In genomic region chr4:129263225-129264021, GRCm38 (mm10) we compare ENCODE assay signal across 8 mouse cellular contexts. TPM values are rescaled to one million over a fixed set of nuclear protein-coding genes. Genes with fewer than 3 reads are reported as not detected.
A peak's percentile ranks its signal among the peaks of the same experiment; 100 is the strongest.
DNase-seq lines count a peak whose midpoint lies in the region; ATAC-seq and TF ChIP-seq lines count a peak whose summit lies in the region.

No protein-coding gene starts in this region.

- no peaks in the 10 kb centered on the region for H3K9me3 ChIP-seq in embryonic facial prominence, embryonic 11.5 days (replicated peaks; ENCODE audit: control insufficient read depth, low read length)

- intact Hi-C loops in heart, postnatal 10 days (cut with DNase I), result no loop called here
- intact Hi-C loops in left cerebral cortex, adult 2 months (cut with DNase I), result loop anchor here (1.0 to 5.0 kb wide), 3 partner anchors 25 to 119 kb away; no protein-coding TSS in a partner anchor

- H3K79me2 ChIP-seq in macrophage (ENCODE audit: inconsistent target), result no peaks in the 10 kb centered on the region

- no peaks in the 10 kb centered on the region for H3K36me3 ChIP-seq in embryonic facial prominence, embryonic 11.5 days (replicated peaks; ENCODE audit: control insufficient read depth, insufficient read depth, low read depth, low read length)
- no peaks in the 10 kb centered on the region for H3K36me3 ChIP-seq in macrophage (ENCODE audit: inconsistent target)
- no peaks in the 10 kb centered on the region for H3K36me3 ChIP-seq in thymus, adult 2 months (ENCODE audit: control insufficient read depth, insufficient read depth, low read length)

- no peak for ATAC-seq in embryonic facial prominence, embryonic 11.5 days (replicated peaks; ENCODE audit: insufficient number of reproducible peaks, low FRiP score, low TSS enrichment, low read depth)

- 0 out of 2 replicates have a peak overlapping the region, but pooled peaks have one; percentile 2 for H3K9ac ChIP-seq in embryonic facial prominence, embryonic 11.5 days (replicated peaks; ENCODE audit: low read length)

- no peaks in the 10 kb centered on the region for H3K27me3 ChIP-seq in embryonic facial prominence, embryonic 11.5 days (ENCODE audit: control insufficient read depth, insufficient read depth, low read length)
- H3K27me3 ChIP-seq in thymus, adult 2 months (ENCODE audit: control insufficient read depth, insufficient read depth, low read length), result no peaks in the 10 kb centered on the region

- no peak overlapping the region for H3K4me2 ChIP-seq in embryonic facial prominence, embryonic 11.5 days (ENCODE audit: low read depth, low read length)

- peaks cover 8% of the 10 kb centered on the region; the same call in 1 of the 2 replicates for H3K4me1 ChIP-seq in embryonic facial prominence, embryonic 11.5 days (ENCODE audit: control insufficient read depth, insufficient read depth, low read length)
- peaks cover 14% of the 10 kb centered on the region for H3K4me1 ChIP-seq in thymus, adult 2 months (replicated peaks; ENCODE audit: control insufficient read depth, insufficient read depth, low read length)

- 32% methylated on average over 19 of the region's 19 CpGs for WGBS in embryonic facial prominence, embryonic 11.5 days
- WGBS in macrophage (ENCODE audit: missing documents), result 20% methylated on average over 19 of the region's 19 CpGs
- 17% methylated on average over 19 of the region's 19 CpGs for WGBS in thymus, adult 2 months

- no peak overlapping the region for H3K27ac ChIP-seq in embryonic facial prominence, embryonic 11.5 days (replicated peaks; ENCODE audit: low read depth, low read length)
- peak overlapping the region; percentile 76 for H3K27ac ChIP-seq in left cerebral cortex, adult 2 months
- peak overlapping the region; percentile 82 for H3K27ac ChIP-seq in macrophage
- no peak overlapping the region for H3K27ac ChIP-seq in thymus, adult 2 months (ENCODE audit: control insufficient read depth, insufficient read depth, low read length)

- TF ChIP-seq POLR2A in thymus, adult 2 months (IDR thresholded peaks at IDR 0.05; ENCODE audit: control insufficient read depth, extremely low read depth, insufficient read depth, low read length, poor library complexity), result no peak

- TF ChIP-seq CTCF in left cerebral cortex, adult 2 months (IDR thresholded peaks at IDR 0.05), result no peak
- TF ChIP-seq CTCF in thymus, adult 2 months (IDR thresholded peaks at IDR 0.05; ENCODE audit: borderline replicate concordance, control insufficient read depth, extremely low read depth, insufficient read depth, low read length, poor library complexity), result no peak

- no peak overlapping the region for H3K4me3 ChIP-seq in embryonic facial prominence, embryonic 11.5 days (ENCODE audit: low read depth, low read length)
- no peak overlapping the region for H3K4me3 ChIP-seq in left cerebral cortex, adult 2 months
- no peak overlapping the region for H3K4me3 ChIP-seq in macrophage (ENCODE audit: inconsistent target)
- no peak overlapping the region for H3K4me3 ChIP-seq in thymus, adult 2 months (ENCODE audit: control insufficient read depth, insufficient read depth, low read length)

- DNase-seq in layer of hippocampus, adult 9-11 months, result peak; percentile 47
- DNase-seq in layer of hippocampus, adult 9-10 months (ENCODE audit: low spot score), result no peak
- peak; percentile 70 for DNase-seq in adipocyte (ENCODE audit: low spot score)
- peak; percentile 74 for DNase-seq in embryonic facial prominence, embryonic 11.5 days (ENCODE audit: low spot score)
- DNase-seq in heart, postnatal 10 days, result peak; percentile 62 to 65
- peak; percentile 32 to 59 for DNase-seq in left cerebral cortex, adult 2 months (ENCODE audit: extremely low spot score in 1 of 2, low spot score in 2 of 2)
- peak; percentile 70 for DNase-seq in thymus, adult 2 months

RNA-seq across cellular contexts. Expression of gene C77080, which starts 2.2 kb away (rescaled TPM):
- 2.4 and 2.5 TPM in 2 replicates for polyA plus RNA-seq in embryonic facial prominence, embryonic 11.5 days (2014; fragmentation: Nextera tagmentation; extraction: Ambion mirVana)
- total RNA-seq in heart, postnatal 10 days (2021), result 1 to 10 TPM; 4.9 to 5.9 TPM
- 10 to 100 TPM; 22.5 to 25.9 TPM for total RNA-seq in left cerebral cortex, adult 2 months (2021)
- total RNA-seq in macrophage (2018; cell fraction: chromatin; rRNA removed), result 10 to 100 TPM; 14.6 to 97.4 (median 44.6) TPM
- 100 to 1,000 TPM in 10 of 26 experiments, 10 to 100 TPM in 16; 40.7 to 147 (median 81.3) TPM for total RNA-seq in macrophage (2018; cell fraction: cytosol; rRNA removed)
- 100 to 1,000 TPM in 1 of 26 experiments, 10 to 100 TPM in 25; 29.3 to 112 (median 68.2) TPM for total RNA-seq in macrophage (2018; cell fraction: nucleus; rRNA removed)
- polyA plus RNA-seq in macrophage (2018), result 33.1 to 77.6 TPM (median 57.0 TPM) in 3 replicates
- polyA plus RNA-seq in thymus, adult 2 months (2012; rRNA removed), result 18.7 and 19.5 TPM in 2 replicates

RNA-seq across cellular contexts. Expression of gene Sync, which starts 24.0 kb away (rescaled TPM):
- 0.25 and 0.63 TPM in 2 replicates for polyA plus RNA-seq in embryonic facial prominence, embryonic 11.5 days (2014; fragmentation: Nextera tagmentation; extraction: Ambion mirVana)
- total RNA-seq in heart, postnatal 10 days (2021), result 10 to 100 TPM; 13.4 TPM
- 1 to 10 TPM; 1.8 to 2.2 TPM for total RNA-seq in left cerebral cortex, adult 2 months (2021)
- 1 to 10 TPM in 2 of 26 experiments, under 1 TPM in 2, not detected in 22; 0.62 to 1.3 (median 1.0) TPM for total RNA-seq in macrophage (2018; cell fraction: chromatin; rRNA removed)
- under 1 TPM in 7 of 26 experiments, not detected in 19; 0.05 to 0.24 (median 0.07) TPM for total RNA-seq in macrophage (2018; cell fraction: cytosol; rRNA removed)
- 1 to 10 TPM in 2 of 26 experiments, under 1 TPM in 4, not detected in 20; 0.28 to 1.1 (median 0.42) TPM for total RNA-seq in macrophage (2018; cell fraction: nucleus; rRNA removed)
- 0.06 TPM in 1 of 3 replicates, not detected in the others for polyA plus RNA-seq in macrophage (2018)
- 0.50 and 0.88 TPM in 2 replicates for polyA plus RNA-seq in thymus, adult 2 months (2012; rRNA removed)

Comparison
In these comparisons a context has a peak if more than half of its experiments do, and no peak if none do; other contexts are left out.
1. H3K27ac ChIP-seq: peak in left cerebral cortex, adult 2 months (single experiment) and macrophage (single experiment); none in embryonic facial prominence, embryonic 11.5 days (single experiment) and thymus, adult 2 months (single experiment).